Mouse (Mus musculus): Measurements from ENCODE around the gene Slain2. TPM values are rescaled to one million over a fixed set of nuclear protein-coding genes. Genes with fewer than 3 reads are reported as not detected.
A peak's percentile ranks its signal among the peaks of the same experiment; 100 is the strongest.
"Not testable (repeated sequence)": the region's sequence is repeated elsewhere in the genome, so short reads cannot be mapped to it uniquely, and the experiment has no call there.

Slain2 gene
- polyA plus RNA-seq, 1 experiment from 2014 or later = 15.2 TPM

GRCm38 (mm10) chr5:72975996-72976395 is 61.9 kb downstream of the Slain2 start:
- 93% methylated on average over 6 of the region's 6 CpGs for WGBS
- H3K36me3 ChIP-seq = peaks cover 79% of the 10 kb centered on the region

GRCm38 (mm10) chr5:72976539-72976938 is 62.4 kb downstream of the Slain2 start:
- WGBS = 87% methylated on average over 4 of the region's 4 CpGs
- peaks cover 77% of the 10 kb centered on the region for H3K36me3 ChIP-seq
- H3K27me3 ChIP-seq (ENCODE audit: insufficient read depth, poor library complexity, severe bottlenecking) = no peaks in the 10 kb centered on the region
- peaks cover 5% of the 10 kb centered on the region; the same call in 1 of the 2 replicates for H3K4me1 ChIP-seq (replicated peaks)
- H3K9me3 ChIP-seq = no peaks in the 10 kb centered on the region
- no peak for DNase-seq (ENCODE audit: low spot score)
- H3K27ac ChIP-seq = no peak overlapping the region
- H3K4me3 ChIP-seq = no peak overlapping the region

More at GRCm38 (mm10) chr5:72975996-72976395, 61.9 kb downstream of the Slain2 start:
- H3K27me3 ChIP-seq (ENCODE audit: insufficient read depth, poor library complexity, severe bottlenecking) = no peaks in the 10 kb centered on the region
- no peak overlapping the region for H3K27ac ChIP-seq
- no peaks in the 10 kb centered on the region for H3K9me3 ChIP-seq
- no peak for DNase-seq (ENCODE audit: low spot score)
- H3K4me3 ChIP-seq = no peak overlapping the region
- H3K4me1 ChIP-seq (replicated peaks) = peaks cover 5% of the 10 kb centered on the region; the same call in 1 of the 2 replicates

GRCm38 (mm10) chr5:72984091-72984490 is 70.0 kb downstream of the Slain2 start:
- Histone ChIP-seq H3K9me3 (no peaks in the 10 kb centered on the region), H3K36me3 (peaks cover 18% of the 10 kb centered on the region), H3K27me3 (ENCODE audit: insufficient read depth, poor library complexity, severe bottlenecking) (no peaks in the 10 kb centered on the region), H3K4me1 (replicated peaks) (0 out of 2 replicates have a peak, but pooled peaks cover 2% of the 10 kb centered on the region), H3K4me3 (no peak overlapping the region), H3K27ac (no peak overlapping the region)
- 7% methylated on average over 2 of the region's 2 CpGs for WGBS
- no peak for DNase-seq (ENCODE audit: low spot score)

GRCm38 (mm10) chr5:72987786-72988185 is 73.7 kb downstream of the Slain2 start:
- H3K4me3 ChIP-seq = no peak overlapping the region
- DNase-seq (ENCODE audit: low spot score) = no peak
- no peaks in the 10 kb centered on the region for H3K36me3 ChIP-seq
- no peaks in the 10 kb centered on the region for H3K9me3 ChIP-seq
- no peaks in the 10 kb centered on the region for H3K27me3 ChIP-seq (ENCODE audit: insufficient read depth, poor library complexity, severe bottlenecking)
- H3K4me1 ChIP-seq (replicated peaks) = 0 out of 2 replicates have a peak, but pooled peaks cover 10% of the 10 kb centered on the region
- 93% methylated on average over 7 of the region's 7 CpGs for WGBS
- H3K27ac ChIP-seq = no peak overlapping the region

- no peak for DNase-seq (ENCODE audit: low spot score)
- Histone ChIP-seq H3K4me1 (replicated peaks) (peaks cover 23% of the 10 kb centered on the region), H3K9me3 (no peaks in the 10 kb centered on the region), H3K27ac (no peak overlapping the region), H3K27me3 (ENCODE audit: insufficient read depth, poor library complexity, severe bottlenecking) (no peaks in the 10 kb centered on the region), H3K36me3 (no peaks in the 10 kb centered on the region), H3K4me3 (no peak overlapping the region)
- 88% methylated on average over 8 of the region's 8 CpGs for WGBS
Observed at GRCm38 (mm10) chr5:72989756-72990155, 75.7 kb downstream of the Slain2 start.

- H3K4me1 ChIP-seq (replicated peaks) = peaks cover 30% of the 10 kb centered on the region
- no peak overlapping the region for H3K4me3 ChIP-seq
- no peaks in the 10 kb centered on the region for H3K9me3 ChIP-seq
- H3K27ac ChIP-seq = no peak overlapping the region
- 86% methylated on average over 1 of the region's 1 CpGs for WGBS
- no peaks in the 10 kb centered on the region for H3K27me3 ChIP-seq (ENCODE audit: insufficient read depth, poor library complexity, severe bottlenecking)
- no peaks in the 10 kb centered on the region for H3K36me3 ChIP-seq
- no peak for DNase-seq (ENCODE audit: low spot score)
Observed at GRCm38 (mm10) chr5:72992474-72992873, 78.4 kb downstream of the Slain2 start.

- H3K4me3 ChIP-seq = no peak overlapping the region
- 23% methylated on average over 8 of the region's 8 CpGs for WGBS
- H3K27ac ChIP-seq = peak overlapping the region; percentile 78
Observed at GRCm38 (mm10) chr5:72994424-72994823, 80.3 kb downstream of the Slain2 start.

GRCm38 (mm10) chr5:72994928-72995327 is 80.8 kb downstream of the Slain2 start:
- WGBS = 66% methylated on average over 2 of the region's 2 CpGs
- DNase-seq (ENCODE audit: low spot score) = no peak
- no peaks in the 10 kb centered on the region for H3K27me3 ChIP-seq (ENCODE audit: insufficient read depth, poor library complexity, severe bottlenecking)
- H3K9me3 ChIP-seq = no peaks in the 10 kb centered on the region
- H3K4me3 ChIP-seq = no peak overlapping the region
- H3K36me3 ChIP-seq = no peaks in the 10 kb centered on the region
- peaks cover 30% of the 10 kb centered on the region for H3K4me1 ChIP-seq (replicated peaks)
- H3K27ac ChIP-seq = peak overlapping the region; percentile 78

More at GRCm38 (mm10) chr5:72994424-72994823, 80.3 kb downstream of the Slain2 start:
- DNase-seq (ENCODE audit: low spot score) = peak; percentile 42
- Histone ChIP-seq H3K4me1 (replicated peaks) (peaks cover 30% of the 10 kb centered on the region), H3K36me3 (no peaks in the 10 kb centered on the region), H3K27me3 (ENCODE audit: insufficient read depth, poor library complexity, severe bottlenecking) (no peaks in the 10 kb centered on the region), H3K9me3 (no peaks in the 10 kb centered on the region)

- WGBS = 19% methylated on average over 10 of the region's 10 CpGs
- DNase-seq (ENCODE audit: low spot score) = peak; percentile 57
- no peaks in the 10 kb centered on the region for H3K9me3 ChIP-seq
Observed at GRCm38 (mm10) chr5:72995379-72995778, 81.3 kb downstream of the Slain2 start.

GRCm38 (mm10) chr5:72998546-72998945 is 84.4 kb downstream of the Slain2 start:
- not testable (repeated sequence) for H3K27me3 ChIP-seq (ENCODE audit: insufficient read depth, poor library complexity, severe bottlenecking); H3K4me3 ChIP-seq; DNase-seq (ENCODE audit: low spot score); H3K27ac ChIP-seq; H3K9me3 ChIP-seq; H3K36me3 ChIP-seq
- H3K4me1 ChIP-seq (replicated peaks) = peaks cover 22% of the 10 kb centered on the region
- WGBS = 89% methylated on average over 1 of the region's 1 CpGs

More at GRCm38 (mm10) chr5:72995379-72995778, 81.3 kb downstream of the Slain2 start:
- no peak overlapping the region for H3K4me3 ChIP-seq
- no peaks in the 10 kb centered on the region for H3K27me3 ChIP-seq (ENCODE audit: insufficient read depth, poor library complexity, severe bottlenecking)
- H3K36me3 ChIP-seq = no peaks in the 10 kb centered on the region
- H3K27ac ChIP-seq = peak overlapping the region; percentile 78; the same call in 1 of the 2 replicates
- H3K4me1 ChIP-seq (replicated peaks) = peaks cover 30% of the 10 kb centered on the region

- Histone ChIP-seq H3K4me3 (no peak overlapping the region), H3K9me3 (no peaks in the 10 kb centered on the region), H3K4me1 (replicated peaks) (peaks cover 10% of the 10 kb centered on the region), H3K27ac (no peak overlapping the region), H3K27me3 (ENCODE audit: insufficient read depth, poor library complexity, severe bottlenecking) (peaks cover 42% of the 10 kb centered on the region), H3K36me3 (no peaks in the 10 kb centered on the region)
- DNase-seq (ENCODE audit: low spot score) = no peak
- 89% methylated on average over 5 of the region's 5 CpGs for WGBS
Observed at GRCm38 (mm10) chr5:73004046-73004445, 89.9 kb downstream of the Slain2 start.

GRCm38 (mm10) chr5:73006784-73007581 is 92.9 kb downstream of the Slain2 start, which contains the start of gene Slc10a4:
Gene Slc10a4, plus strand, starts transcription at chr5:73006883.
- H3K4me1 ChIP-seq (replicated peaks) = peaks cover 10% of the 10 kb centered on the region
- peak within 1 kb of the TSS; percentile 55 for H3K4me3 ChIP-seq
- H3K27me3 ChIP-seq (ENCODE audit: insufficient read depth, poor library complexity, severe bottlenecking) = peaks cover 48% of the 10 kb centered on the region
- no peaks in the 10 kb centered on the region for H3K9me3 ChIP-seq
- H3K27ac ChIP-seq = peak within 1 kb of the TSS; percentile 53; the same call in 1 of the 2 replicates
- DNase-seq (ENCODE audit: low spot score) = peak; percentile 54
- WGBS = 8% methylated on average over 65 of the region's 65 CpGs
- H3K36me3 ChIP-seq = no peaks in the 10 kb centered on the region

GRCm38 (mm10) chr5:73007582-73007959 is 93.5 kb downstream of the Slain2 start:
- Histone ChIP-seq H3K4me3 (peak overlapping the region; percentile 55), H3K36me3 (no peaks in the 10 kb centered on the region), H3K9me3 (no peaks in the 10 kb centered on the region), H3K4me1 (replicated peaks) (peaks cover 10% of the 10 kb centered on the region), H3K27me3 (ENCODE audit: insufficient read depth, poor library complexity, severe bottlenecking) (peaks cover 53% of the 10 kb centered on the region), H3K27ac (0 out of 2 replicates have a peak overlapping the region, but pooled peaks have one; percentile 53)
- 49% methylated on average over 5 of the region's 5 CpGs for WGBS
- DNase-seq (ENCODE audit: low spot score) = no peak

Measured in hindbrain, embryonic 10.5 days (tissue).